Mouse (Mus musculus) stomach, postnatal 0 days (tissue): ENCODE results near the gene Chn2. TPM values are rescaled to one million over a fixed set of nuclear protein-coding genes. Genes with fewer than 3 reads are reported as not detected.

ENCODE experiments used
- ATAC-seq: fragments of 200-750 bp; cut with Nextera tagmentation; 2 replicates; pipeline ENCODE4 v1.8.0; 2017; ENCODE audit not compliant: low FRiP score, low TSS enrichment
- DNase-seq: peaks from one replicate; pipeline ENCODE4 v3.0.0-alpha.2; 2016; ENCODE audit warnings: low spot score
- H3K27ac ChIP-seq: fragments of 300-500 bp; sonication (generic); replicated peaks from 2 replicates; pipeline ENCODE4 v1.5.1; 2014; ENCODE audit warnings: mild to moderate bottlenecking, control low read depth
- H3K27me3 ChIP-seq: fragments of 300-500 bp; sonication (generic); 2 replicates; pipeline ENCODE4 v1.6.1; 2014; ENCODE audit warnings: low read length; ENCODE audit not compliant: control insufficient read depth, insufficient read depth
- H3K36me3 ChIP-seq: fragments of 300-500 bp; sonication (generic); 2 replicates; pipeline ENCODE4 v1.6.1; 2014; ENCODE audit warnings: low read length, mixed read lengths; ENCODE audit not compliant: control insufficient read depth, insufficient read depth
- H3K4me1 ChIP-seq: fragments of 300-500 bp; sonication (generic); replicated peaks from 2 replicates; pipeline ENCODE4 v1.6.1; 2014; ENCODE audit warnings: antibody characterized with exemption; ENCODE audit not compliant: control insufficient read depth, insufficient read depth
- H3K4me2 ChIP-seq: fragments of 300-500 bp; sonication (generic); replicated peaks from 2 replicates; pipeline ENCODE4 v1.6.1; 2014; ENCODE audit warnings: low read depth, mild to moderate bottlenecking, control low read depth, moderate library complexity
- H3K4me3 ChIP-seq: fragments of 300-500 bp; sonication (generic); 2 replicates; pipeline ENCODE4 v1.5.1; 2014; ENCODE audit warnings: low read depth, low read length, control low read depth
- H3K9ac ChIP-seq: fragments of 300-500 bp; sonication (generic); 2 replicates; pipeline ENCODE4 v1.6.1; 2014; ENCODE audit warnings: mild to moderate bottlenecking, low read length, control low read depth, mixed read lengths
- H3K9me3 ChIP-seq: fragments of 300-500 bp; sonication (generic); 2 replicates; pipeline ENCODE4 v1.6.1; 2016; ENCODE audit warnings: low read length; ENCODE audit not compliant: control insufficient read depth
- CTCF ChIP-seq: IDR thresholded peaks from 2 replicates; pipeline ENCODE4 v1.5.1; 2016; ENCODE audit warnings: antibody characterized with exemption, low read depth, mild to moderate bottlenecking, moderate library complexity
- EP300 ChIP-seq: optimal IDR thresholded peaks from 2 replicates; pipeline ENCODE3; 2016; ENCODE audit warnings: antibody characterized with exemption
- WGBS: fragments of 180-500 bp; shearing (Covaris S2); extraction: QIAGEN DNeasy Blood & Tissue Kit; methylation state at CpG from one replicate; pipeline ENCODE4 v1.1.7; 2014; 5-methylcytosine and 5-hydroxymethylcytosine counted together
- polyA plus RNA-seq: library from polyadenylated mRNA; unstranded; fragments of >200 nt; fragmentation: Nextera tagmentation; extraction: Ambion mirVana; gene quantifications from 2 replicates; pipeline ENCODE4 v1.2.1, GENCODE M21; 2015

Gene Chn2
- polyA plus RNA-seq, 1 experiment from 2014 or later, result 19.1 TPM

DNA sequence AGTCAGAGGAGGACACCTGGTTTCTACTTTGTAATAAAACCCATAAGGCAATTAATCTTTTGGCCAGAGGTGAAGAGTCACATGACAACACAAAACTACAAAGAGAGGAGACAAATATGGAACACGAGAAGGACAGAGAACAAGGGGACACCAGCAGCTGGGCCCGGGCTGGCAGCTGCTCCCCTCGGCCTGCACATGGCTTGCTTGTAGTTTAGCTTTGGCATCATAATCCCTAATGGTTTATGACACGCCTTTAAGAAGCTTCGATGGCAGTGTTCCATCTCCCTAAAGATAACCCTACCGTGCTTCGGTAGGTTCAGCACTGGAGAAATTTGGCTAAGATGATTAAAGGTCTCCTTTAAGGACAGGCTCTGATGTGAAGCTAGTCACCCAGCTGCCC lies 225.2 kb downstream of the Chn2 start:
- Histone ChIP-seq H3K4me1 (no peaks in the 10 kb centered on the region), H3K4me2 (no peak overlapping the region), H3K36me3 (no peaks in the 10 kb centered on the region), H3K4me3 (no peak overlapping the region), H3K27me3 (no peaks in the 10 kb centered on the region), H3K27ac (no peak overlapping the region), H3K9ac (no peak overlapping the region), H3K9me3 (no peaks in the 10 kb centered on the region)
- no peak for DNase-seq
- ATAC-seq, result no peak
- 66% methylated on average over 7 of the region's 7 CpGs for WGBS
- TF ChIP-seq EP300, result no peak
- no peak for TF ChIP-seq CTCF

DNA sequence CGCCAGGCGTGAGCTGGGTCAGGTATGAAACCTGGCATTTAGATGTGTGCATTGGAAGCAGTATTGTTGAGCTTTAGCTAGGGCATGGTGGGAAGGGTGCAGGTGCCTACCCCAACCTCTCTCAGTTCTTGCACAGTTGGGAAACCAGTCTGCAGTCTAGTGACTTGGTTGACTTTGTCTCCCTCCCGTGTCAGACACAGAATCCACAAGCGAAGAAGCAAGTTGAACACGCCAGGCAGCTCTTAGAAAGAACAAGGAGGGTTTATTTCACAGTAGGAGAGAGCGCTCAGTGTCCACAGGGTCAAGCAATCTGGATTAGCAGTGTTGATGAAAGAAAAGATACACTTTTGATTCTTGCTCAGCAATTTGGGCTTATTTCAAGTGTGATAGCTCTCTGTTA lies 226.0 kb downstream of the Chn2 start:
- H3K27me3 ChIP-seq, result no peaks in the 10 kb centered on the region
- no peak for TF ChIP-seq EP300
- no peak for TF ChIP-seq CTCF
- ATAC-seq, result no peak
- H3K4me1 ChIP-seq, result no peaks in the 10 kb centered on the region
- WGBS, result 92% methylated on average over 6 of the region's 6 CpGs
- H3K9me3 ChIP-seq, result no peaks in the 10 kb centered on the region
- H3K4me2 ChIP-seq, result no peak overlapping the region
- H3K9ac ChIP-seq, result no peak overlapping the region
- DNase-seq, result no peak
- H3K36me3 ChIP-seq, result no peaks in the 10 kb centered on the region
- H3K4me3 ChIP-seq, result no peak overlapping the region
- no peak overlapping the region for H3K27ac ChIP-seq

DNA sequence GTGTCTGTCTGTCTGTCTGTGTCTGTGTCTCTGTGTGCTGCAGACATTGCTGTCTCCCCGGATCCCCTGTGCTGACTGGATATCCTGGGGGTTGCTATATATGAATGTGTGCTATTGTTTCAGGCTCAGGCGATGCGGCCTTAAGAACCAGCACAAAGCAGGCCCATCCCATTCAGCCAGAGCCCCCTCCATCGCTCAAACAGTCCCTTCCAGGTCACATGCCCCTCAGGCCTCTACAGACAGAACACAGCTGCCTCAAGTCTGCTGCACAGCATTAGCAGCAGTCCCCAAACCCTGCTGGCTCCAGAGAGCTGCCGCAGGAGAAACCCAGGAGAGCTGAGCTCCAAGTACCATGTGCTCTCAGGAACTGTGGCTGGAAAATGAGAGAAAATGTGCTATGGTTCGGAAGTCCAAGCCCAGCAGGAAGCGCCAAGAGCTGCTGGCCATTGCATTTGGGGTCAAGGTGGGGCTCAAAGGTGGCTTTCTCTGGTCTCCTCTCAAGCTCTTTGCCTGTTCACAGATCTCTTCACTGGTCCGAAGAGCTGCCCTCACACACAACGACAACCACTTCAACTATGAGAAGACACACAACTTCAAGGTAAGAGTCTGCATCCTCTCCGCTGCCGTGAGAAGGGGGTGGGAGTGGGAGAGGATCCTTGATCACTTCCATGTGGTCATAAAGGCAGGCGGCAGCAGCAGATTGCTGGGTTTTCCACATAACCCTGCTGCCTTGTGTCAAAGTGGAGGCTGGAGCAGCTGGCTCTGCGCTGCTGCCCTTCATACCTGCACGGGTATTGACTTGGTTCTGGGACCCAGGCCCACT lies 233.4 kb downstream of the Chn2 start:
- Histone ChIP-seq H3K4me1 (no peaks in the 10 kb centered on the region), H3K27me3 (no peaks in the 10 kb centered on the region), H3K9ac (no peak overlapping the region), H3K27ac (no peak overlapping the region), H3K4me2 (no peak overlapping the region), H3K4me3 (no peak overlapping the region), H3K9me3 (no peaks in the 10 kb centered on the region), H3K36me3 (no peaks in the 10 kb centered on the region)
- 57% methylated on average over 14 of the region's 14 CpGs for WGBS
- ATAC-seq, result no peak
- DNase-seq, result no peak
- TF ChIP-seq CTCF (no peak), EP300 (no peak)

DNA sequence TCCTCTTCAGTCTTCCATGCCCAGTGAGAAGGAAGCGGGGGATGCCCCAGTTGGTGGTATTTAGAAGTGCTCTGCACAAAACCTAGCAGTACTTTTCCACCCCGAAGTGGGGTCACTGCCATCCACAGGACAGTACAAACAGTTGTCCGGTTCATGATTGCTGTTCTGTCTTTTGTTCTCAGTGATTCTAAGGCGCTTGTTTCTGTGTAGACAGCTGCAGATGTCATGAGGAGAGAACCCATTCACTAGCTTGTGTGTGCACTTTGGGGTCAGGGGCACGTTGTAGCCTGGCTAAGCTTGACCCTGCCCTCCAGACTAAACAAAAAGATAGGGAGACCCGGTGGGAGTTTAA lies 234.0 kb downstream of the Chn2 start:
- WGBS, result 42% methylated on average over 6 of the region's 6 CpGs
- Histone ChIP-seq H3K9me3 (no peaks in the 10 kb centered on the region), H3K4me1 (no peaks in the 10 kb centered on the region), H3K4me2 (no peak overlapping the region), H3K36me3 (no peaks in the 10 kb centered on the region), H3K4me3 (no peak overlapping the region), H3K9ac (no peak overlapping the region), H3K27me3 (no peaks in the 10 kb centered on the region), H3K27ac (no peak overlapping the region)
- DNase-seq (no peak), ATAC-seq (no peak)
- TF ChIP-seq CTCF (no peak), EP300 (no peak)

DNA sequence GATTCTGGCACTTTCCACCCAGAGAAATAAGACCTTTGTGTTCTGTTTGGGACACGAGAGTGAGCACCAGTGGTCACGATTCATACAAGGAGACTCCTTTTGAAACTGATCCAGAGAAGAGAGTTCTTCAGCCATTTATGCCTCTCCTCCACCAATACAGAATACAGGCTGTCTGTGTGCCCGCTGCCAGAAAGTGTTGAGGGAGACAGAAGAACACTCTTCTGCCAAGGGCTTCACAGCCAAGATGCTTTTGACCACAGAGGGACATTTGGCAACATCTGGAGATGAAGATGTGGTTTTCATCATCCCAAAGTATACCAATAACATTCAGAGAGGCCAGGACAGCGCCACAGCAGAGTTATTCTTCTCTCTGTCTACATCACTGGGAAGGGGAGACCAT lies 237.9 kb downstream of the Chn2 start:
- H3K27ac ChIP-seq, result no peak overlapping the region
- H3K4me1 ChIP-seq, result peaks cover 5% of the 10 kb centered on the region
- no peaks in the 10 kb centered on the region for H3K36me3 ChIP-seq
- no peak for DNase-seq
- WGBS, result 51% methylated on average over 4 of the region's 4 CpGs
- H3K4me2 ChIP-seq, result no peak overlapping the region
- no peak for TF ChIP-seq CTCF
- TF ChIP-seq EP300, result no peak
- H3K4me3 ChIP-seq, result no peak overlapping the region
- no peaks in the 10 kb centered on the region for H3K9me3 ChIP-seq
- ATAC-seq, result no peak
- H3K27me3 ChIP-seq, result no peaks in the 10 kb centered on the region
- no peak overlapping the region for H3K9ac ChIP-seq

DNA sequence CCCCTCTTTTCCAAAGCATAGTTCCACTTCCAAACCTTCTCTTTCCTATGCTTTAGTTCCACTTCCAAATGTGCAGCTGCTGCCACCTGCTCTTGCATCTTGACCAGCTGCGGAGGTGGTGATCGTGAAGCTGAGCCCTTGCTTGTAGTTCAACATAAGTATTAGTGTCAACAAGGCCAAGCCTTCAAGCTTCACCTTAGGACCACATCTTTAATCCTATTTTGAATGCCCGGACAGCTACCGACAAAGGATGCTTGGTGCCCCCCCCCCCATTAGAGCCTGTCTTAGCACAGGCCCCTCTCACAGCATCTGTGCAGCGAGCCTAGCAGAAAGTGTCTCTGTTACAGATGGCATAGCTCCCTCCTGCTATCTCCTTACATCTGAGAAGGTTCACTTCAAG lies 238.5 kb downstream of the Chn2 start:
- no peaks in the 10 kb centered on the region for H3K9me3 ChIP-seq
- H3K4me1 ChIP-seq, result peaks cover 5% of the 10 kb centered on the region
- H3K27me3 ChIP-seq, result no peaks in the 10 kb centered on the region
- H3K36me3 ChIP-seq, result no peaks in the 10 kb centered on the region
- 46% methylated on average over 5 of the region's 5 CpGs for WGBS
- no peak overlapping the region for H3K4me3 ChIP-seq
- no peak overlapping the region for H3K9ac ChIP-seq
- TF ChIP-seq EP300 (no peak), CTCF (no peak)
- no peak overlapping the region for H3K4me2 ChIP-seq
- ATAC-seq (no peak), DNase-seq (no peak)
- no peak overlapping the region for H3K27ac ChIP-seq
